Comparison of ENCODE assay signal across 10 mouse cellular contexts in the genomic region with DNA sequence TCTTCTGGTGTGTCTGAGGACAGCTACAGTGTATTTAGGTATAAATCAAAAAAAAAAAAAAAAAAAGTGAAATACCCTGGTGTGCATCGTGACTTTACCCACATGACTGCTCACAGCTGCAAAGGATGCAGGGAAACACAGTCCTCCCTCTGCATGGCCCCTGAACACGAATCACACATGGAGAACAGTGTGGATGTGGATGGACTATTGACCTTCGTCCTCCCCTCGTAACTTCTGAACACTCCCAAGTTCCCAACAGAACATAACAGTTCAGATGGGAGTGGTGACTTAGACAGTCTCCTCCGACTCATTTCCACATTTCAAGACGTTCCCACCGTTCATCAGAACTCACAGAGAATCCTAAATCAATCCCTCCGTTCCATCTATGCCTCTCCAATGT. TPM values are rescaled to one million over a fixed set of nuclear protein-coding genes. Genes with fewer than 3 reads are reported as not detected.
A peak's percentile ranks its signal among the peaks of the same experiment; 100 is the strongest.
DNase-seq lines count a peak whose midpoint lies in the region; ATAC-seq lines count a peak whose summit lies in the region.
"Had no signal": no experiment of that assay in that cellular context is flagged by ENCODE, and none has a peak within 500 bp of the region (broad histone marks: within the 10 kb centered on the region; RNA-seq: fewer than 3 reads in every experiment).

No protein-coding gene starts in this region.

- no peak overlapping the region for H3K4me3 ChIP-seq in heart, embryonic 15.5 days
- H3K4me3 ChIP-seq in neural tube, embryonic 11.5 days (ENCODE audit: low read depth, low read length), result no peak overlapping the region
- H3K4me3 ChIP-seq in midbrain, embryonic 12.5 days, result no peak overlapping the region

- H3K9me3 ChIP-seq in heart, embryonic 15.5 days (replicated peaks), result no peaks in the 10 kb centered on the region
- H3K9me3 ChIP-seq in neural tube, embryonic 11.5 days (ENCODE audit: control insufficient read depth, low read length), result no peaks in the 10 kb centered on the region
- no peaks in the 10 kb centered on the region for H3K9me3 ChIP-seq in midbrain, embryonic 12.5 days

- H3K4me2 ChIP-seq in heart, embryonic 15.5 days, result peak overlapping the region; percentile 53; the same call in 1 of the 2 replicates
- no peak overlapping the region for H3K4me2 ChIP-seq in neural tube, embryonic 11.5 days (ENCODE audit: low read depth)
- peak overlapping the region; percentile 42 for H3K4me2 ChIP-seq in midbrain, embryonic 12.5 days (replicated peaks)

- DNase-seq in heart, adult 9 months (ENCODE audit: low spot score in 2 of 2), result no peak
- no peak for DNase-seq in neural tube, embryonic 11.5 days (ENCODE audit: low spot score)
- no peak for DNase-seq in neural tube, embryonic 10.5 days (ENCODE audit: extremely low spot score, low spot score)
- DNase-seq in ovary, postnatal 14 days (ENCODE audit: low spot score), result no peak
- no peak for DNase-seq in ovary, postnatal 10 days (ENCODE audit: low spot score)
- DNase-seq in layer of hippocampus, postnatal 14 days (ENCODE audit: low spot score in 2 of 2), result no peak
- DNase-seq: thymus, postnatal 14 days had no signal

- no peak overlapping the region for H3K9ac ChIP-seq in heart, embryonic 15.5 days
- no peak overlapping the region for H3K9ac ChIP-seq in neural tube, embryonic 11.5 days (ENCODE audit: low read length)
- H3K9ac ChIP-seq in midbrain, embryonic 12.5 days (replicated peaks), result no peak overlapping the region

- no peak overlapping the region for H3K27ac ChIP-seq in heart, embryonic 15.5 days
- H3K27ac ChIP-seq in neural tube, embryonic 11.5 days (ENCODE audit: low read depth, low read length), result no peak overlapping the region
- 0 out of 2 replicates have a peak overlapping the region, but pooled peaks have one; percentile 10 for H3K27ac ChIP-seq in midbrain, embryonic 12.5 days (replicated peaks)

- H3K4me1 ChIP-seq in heart, embryonic 15.5 days (replicated peaks), result peaks cover 3% of the 10 kb centered on the region
- H3K4me1 ChIP-seq in neural tube, embryonic 11.5 days (ENCODE audit: control insufficient read depth, insufficient read depth, low read length), result 0 out of 2 replicates have a peak, but pooled peaks cover 5% of the 10 kb centered on the region
- peaks cover 17% of the 10 kb centered on the region for H3K4me1 ChIP-seq in midbrain, embryonic 12.5 days

- H3K27me3 ChIP-seq in heart, embryonic 15.5 days, result no peaks in the 10 kb centered on the region
- no peaks in the 10 kb centered on the region for H3K27me3 ChIP-seq in neural tube, embryonic 11.5 days (ENCODE audit: control insufficient read depth, insufficient read depth, low read length)
- H3K27me3 ChIP-seq in midbrain, embryonic 12.5 days, result no peaks in the 10 kb centered on the region; the same call in 1 of the 2 replicates

- ATAC-seq in heart, embryonic 15.5 days (replicated peaks; ENCODE audit: insufficient number of reproducible peaks, insufficient read depth, low FRiP score, low read depth), result no peak
- peak; percentile 48; the same call in 1 of the 2 replicates for ATAC-seq in neural tube, embryonic 11.5 days (ENCODE audit: insufficient read depth, low FRiP score, low TSS enrichment)
- 0 out of 2 replicates have a peak, but pooled peaks have one; percentile 11 for ATAC-seq in midbrain, embryonic 12.5 days (ENCODE audit: low FRiP score, low read depth)

- H3K36me3 ChIP-seq in heart, embryonic 15.5 days, result no peaks in the 10 kb centered on the region
- no peaks in the 10 kb centered on the region for H3K36me3 ChIP-seq in neural tube, embryonic 11.5 days (ENCODE audit: control insufficient read depth, insufficient read depth, low read length)
- H3K36me3 ChIP-seq in midbrain, embryonic 12.5 days, result no peaks in the 10 kb centered on the region

- WGBS in heart, embryonic 15.5 days, result 75% methylated on average over 8 of the region's 8 CpGs
- WGBS in neural tube, embryonic 11.5 days, result 80% methylated on average over 8 of the region's 8 CpGs
- 78% methylated on average over 8 of the region's 8 CpGs for WGBS in midbrain, embryonic 12.5 days

RNA-seq across cellular contexts. Expression of a gene that starts 33.5 kb away (rescaled TPM):
- 0.19 and 0.37 TPM in 2 replicates for polyA plus RNA-seq in heart, embryonic 15.5 days (2015; fragmentation: Nextera tagmentation; extraction: Ambion mirVana)
- 2.6 and 2.9 TPM in 2 replicates for polyA plus RNA-seq in neural tube, embryonic 11.5 days (2014; fragmentation: Nextera tagmentation; extraction: Ambion mirVana)
- 7.9 and 8.3 TPM in 2 replicates for polyA plus RNA-seq in midbrain, embryonic 12.5 days (2016; fragmentation: Nextera tagmentation; extraction: Ambion mirVana)
- 100 to 1,000 TPM; 179 to 203 TPM for total RNA-seq in layer of hippocampus, postnatal 14 days (2021)
- polyA plus RNA-seq: liver, embryonic 11.5 days had no signal

RNA-seq across cellular contexts. Expression of a gene that starts 42.3 kb away (rescaled TPM):
- polyA plus RNA-seq in heart, embryonic 15.5 days (2015; fragmentation: Nextera tagmentation; extraction: Ambion mirVana), result 221 and 236 TPM in 2 replicates
- 315 and 323 TPM in 2 replicates for polyA plus RNA-seq in neural tube, embryonic 11.5 days (2014; fragmentation: Nextera tagmentation; extraction: Ambion mirVana)
- polyA plus RNA-seq in midbrain, embryonic 12.5 days (2016; fragmentation: Nextera tagmentation; extraction: Ambion mirVana), result 244 and 257 TPM in 2 replicates
- total RNA-seq in layer of hippocampus, postnatal 14 days (2021), result 1 to 10 TPM; 4.3 to 4.7 TPM

RNA-seq across cellular contexts. Expression of a gene that starts 48.7 kb away (rescaled TPM):
- polyA plus RNA-seq in heart, embryonic 15.5 days (2015; fragmentation: Nextera tagmentation; extraction: Ambion mirVana), result 25.9 and 26.5 TPM in 2 replicates
- 29.2 and 29.8 TPM in 2 replicates for polyA plus RNA-seq in neural tube, embryonic 11.5 days (2014; fragmentation: Nextera tagmentation; extraction: Ambion mirVana)
- polyA plus RNA-seq in midbrain, embryonic 12.5 days (2016; fragmentation: Nextera tagmentation; extraction: Ambion mirVana), result 35.2 and 39.3 TPM in 2 replicates
- total RNA-seq in layer of hippocampus, postnatal 14 days (2021), result 10 to 100 TPM; 16.6 to 18.8 TPM
